Mouse (Mus musculus) embryonic facial prominence, embryonic 10.5 days (tissue): ENCODE results near the gene Ch25h. TPM values are rescaled to one million over a fixed set of nuclear protein-coding genes. Genes with fewer than 3 reads are reported as not detected.

Experiments used
- DNase-seq: peaks from one replicate; pipeline ENCODE4 v3.0.0-alpha.2; 2017; ENCODE audit warnings: low spot score
- H3K27ac ChIP-seq: fragments of 300-500 bp; sonication (generic); replicated peaks from 2 replicates; pipeline ENCODE4 v1.5.1; 2016; ENCODE audit warnings: mild to moderate bottlenecking
- H3K27me3 ChIP-seq: fragments of 300-500 bp; sonication (generic); replicated peaks from 2 replicates; pipeline ENCODE4 v1.6.1; 2016; ENCODE audit warnings: low read depth, mild to moderate bottlenecking; ENCODE audit not compliant: poor library complexity, severe bottlenecking
- H3K36me3 ChIP-seq: fragments of 300-500 bp; sonication (generic); replicated peaks from 2 replicates; pipeline ENCODE4 v1.6.1; 2016; ENCODE audit warnings: mild to moderate bottlenecking, moderate library complexity
- H3K4me1 ChIP-seq: fragments of 300-500 bp; sonication (generic); 2 replicates; pipeline ENCODE4 v1.6.1; 2016
- H3K4me3 ChIP-seq: fragments of 300-500 bp; sonication (generic); 2 replicates; pipeline ENCODE4 v1.5.1; 2016; ENCODE audit warnings: mild to moderate bottlenecking, moderate library complexity
- H3K9me3 ChIP-seq: fragments of 300-500 bp; sonication (generic); 2 replicates; pipeline ENCODE4 v1.6.1; 2016; ENCODE audit warnings: mild to moderate bottlenecking
- WGBS: fragments of 180-500 bp; shearing (Covaris S2); methylation state at CpG from one replicate; pipeline ENCODE4 v1.1.7; 2016; 5-methylcytosine and 5-hydroxymethylcytosine counted together
- polyA plus RNA-seq: library from polyadenylated mRNA; unstranded; fragments of >200 nt; fragmentation: Nextera tagmentation; extraction: Ambion mirVana; gene quantifications from 2 replicates; pipeline ENCODE4 v1.2.1, GENCODE M21; 2016

Gene Ch25h
- polyA plus RNA-seq, result 0.25 and 0.72 TPM in 2 replicates

DNA sequence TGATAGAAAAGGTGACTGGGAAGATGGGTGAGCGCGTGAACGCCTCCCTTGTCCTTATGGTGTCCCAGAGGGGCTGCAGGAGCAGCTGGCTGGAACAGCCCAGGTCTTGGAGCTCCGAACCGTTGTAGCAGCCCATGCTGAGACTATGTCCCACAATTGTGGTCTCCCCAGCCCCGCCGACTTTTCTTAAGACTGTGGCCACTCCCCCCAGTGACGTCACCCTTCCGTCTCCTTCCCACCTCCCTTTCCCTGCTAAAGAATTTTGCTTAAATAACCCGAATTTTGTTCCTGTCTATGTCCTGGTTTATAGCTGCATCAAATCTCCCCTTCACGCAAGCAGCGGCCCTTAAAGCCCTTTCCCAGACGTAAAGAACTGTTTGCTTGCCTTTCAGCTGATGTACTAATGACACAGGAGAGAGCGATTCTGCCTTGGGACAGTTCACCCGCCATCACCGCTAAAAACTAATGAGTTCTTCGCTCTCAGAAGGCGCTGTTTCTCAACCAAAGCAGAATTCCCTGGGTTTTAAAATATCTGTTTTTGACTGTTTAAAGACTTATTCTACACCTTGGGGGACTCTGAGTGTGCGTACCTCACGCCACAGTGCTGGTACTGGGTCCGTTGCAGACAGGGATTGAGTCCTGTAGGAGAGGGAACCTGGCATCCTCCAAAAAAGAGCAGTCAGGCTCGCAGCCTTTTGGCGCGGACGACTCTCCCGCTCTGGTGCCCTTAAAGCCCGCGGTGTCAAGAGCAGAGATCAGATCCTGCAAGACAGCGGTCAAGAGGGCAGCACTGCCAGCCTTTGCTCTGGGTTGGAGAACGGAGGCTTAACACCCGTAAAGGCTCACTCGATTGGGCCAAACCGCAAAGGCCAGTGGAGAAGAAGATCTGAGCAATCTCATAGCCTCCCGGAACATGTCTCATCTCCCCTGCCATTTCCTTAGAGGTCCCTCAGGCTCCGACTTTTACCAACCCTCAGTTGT, at the start of gene Ch25h:
Gene Ch25h (minus strand): TSS at position 174 of the 981 bp plus-strand sequence.
- DNase-seq, result peak; percentile 68
- Histone ChIP-seq H3K27ac (0 out of 2 replicates have a peak within 1 kb of the TSS, but pooled peaks have one; percentile 52), H3K4me3 (peak within 1 kb of the TSS; percentile 67), H3K9me3 (no peaks in the 10 kb centered on the region), H3K36me3 (no peaks in the 10 kb centered on the region), H3K27me3 (peaks cover 74% of the 10 kb centered on the region), H3K4me1 (peaks cover 21% of the 10 kb centered on the region)
- under 1% methylated on average over 35 of the region's 35 CpGs for WGBS

DNA sequence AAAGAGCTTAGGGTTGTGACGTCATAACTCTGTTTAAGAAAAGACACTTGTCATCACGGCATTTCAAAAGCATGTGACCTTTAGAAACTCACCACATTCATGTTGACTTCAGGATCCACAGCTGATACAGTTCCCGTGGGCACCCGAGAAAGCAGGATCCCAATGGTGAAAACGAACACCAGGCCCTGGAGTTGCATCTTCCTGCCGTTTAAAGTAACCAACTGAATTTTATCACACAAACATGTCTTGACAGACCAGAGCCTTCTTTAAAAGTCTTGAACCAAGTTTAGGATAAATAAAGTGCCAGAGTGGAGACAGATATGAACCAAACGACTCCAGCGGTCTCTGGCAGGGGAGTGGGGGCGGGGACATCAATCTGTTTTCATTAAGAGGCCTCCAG, 49.7 kb upstream of the Ch25h start:
- Histone ChIP-seq H3K27ac (no peak overlapping the region), H3K4me1 (peaks cover 19% of the 10 kb centered on the region), H3K9me3 (no peaks in the 10 kb centered on the region), H3K27me3 (no peaks in the 10 kb centered on the region), H3K4me3 (0 out of 2 replicates have a peak overlapping the region, but pooled peaks have one; percentile 16), H3K36me3 (peaks cover 9% of the 10 kb centered on the region)
- DNase-seq, result peak; percentile 19
- 64% methylated on average over 9 of the region's 9 CpGs for WGBS

DNA sequence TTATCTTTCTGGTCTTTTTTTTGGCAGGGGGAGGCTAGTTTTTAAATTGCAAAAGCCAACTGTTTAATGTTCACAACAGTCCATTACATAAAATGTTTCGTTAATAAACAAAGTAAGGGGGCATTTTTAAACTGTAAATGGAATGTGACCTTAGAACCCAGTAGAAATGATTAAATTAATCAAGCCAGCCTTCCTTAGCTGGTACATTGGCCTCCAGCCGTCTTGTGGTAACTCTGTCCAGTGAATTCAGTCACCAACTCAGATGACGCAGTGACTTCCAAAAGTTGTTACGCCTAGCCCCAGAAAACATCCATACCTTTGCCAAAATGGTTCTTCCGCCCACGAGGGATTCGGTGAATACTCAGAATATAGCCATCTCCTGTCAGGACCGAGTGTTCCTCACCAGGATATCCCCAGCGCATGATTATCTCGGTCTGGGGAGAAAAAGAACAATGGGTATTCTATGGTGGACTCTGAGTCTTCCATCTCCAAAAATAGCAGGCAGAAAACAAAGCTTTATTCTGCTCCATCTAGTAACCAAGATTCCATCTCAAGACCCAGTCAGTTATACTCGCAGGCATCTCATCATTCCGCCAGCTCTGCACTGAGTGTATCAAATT, 48.3 kb upstream of the Ch25h start:
- Histone ChIP-seq H3K27me3 (no peaks in the 10 kb centered on the region), H3K36me3 (peaks cover 21% of the 10 kb centered on the region), H3K4me1 (peaks cover 19% of the 10 kb centered on the region), H3K9me3 (no peaks in the 10 kb centered on the region), H3K27ac (no peak overlapping the region), H3K4me3 (no peak overlapping the region)
- 73% methylated on average over 12 of the region's 12 CpGs for WGBS
- no peak for DNase-seq

DNA sequence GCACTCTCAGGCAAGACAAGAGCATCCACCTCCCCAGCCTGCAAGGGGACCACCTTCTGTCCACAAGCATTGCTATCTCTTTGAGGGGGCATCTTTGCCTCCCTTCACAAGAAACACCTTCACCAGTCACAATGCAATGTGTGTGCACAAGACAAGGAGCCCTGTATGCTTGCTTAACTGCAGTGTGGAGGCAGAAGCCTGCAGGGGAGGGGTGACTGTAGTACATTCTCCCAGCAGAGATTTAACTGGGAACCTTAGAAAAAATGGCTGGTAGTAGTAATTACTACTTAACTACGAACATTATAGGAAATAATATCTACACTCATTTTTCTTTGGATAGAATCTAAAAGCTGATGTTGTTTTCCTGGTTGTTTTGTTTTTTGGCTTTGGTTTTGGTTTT, 47.0 kb upstream of the Ch25h start:
- Histone ChIP-seq H3K9me3 (no peaks in the 10 kb centered on the region), H3K27me3 (no peaks in the 10 kb centered on the region), H3K4me3 (no peak overlapping the region), H3K36me3 (peaks cover 22% of the 10 kb centered on the region), H3K27ac (no peak overlapping the region), H3K4me1 (peaks cover 19% of the 10 kb centered on the region)
- WGBS, result 93% methylated on average over 1 of the region's 1 CpGs
- no peak for DNase-seq

DNA sequence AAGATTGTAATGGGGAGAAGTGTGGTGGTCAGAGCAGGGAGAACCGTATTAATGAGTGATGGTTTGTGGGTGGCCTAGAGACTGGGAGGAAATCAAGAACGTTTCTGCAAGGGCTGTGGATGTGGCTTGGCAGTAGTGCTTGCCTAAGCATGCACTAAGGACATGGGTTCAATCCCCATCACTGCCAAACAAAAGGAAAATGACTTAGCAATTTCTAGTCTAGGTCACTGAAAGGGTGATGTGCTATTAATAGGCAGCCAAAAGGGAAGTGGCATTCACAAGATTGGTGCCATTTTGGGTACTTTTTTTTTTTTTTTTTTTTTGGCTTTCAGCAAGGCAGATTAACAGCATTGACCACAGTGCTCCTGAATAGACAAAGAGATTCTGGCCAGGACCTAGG, 46.4 kb upstream of the Ch25h start:
- H3K27me3 ChIP-seq, result no peaks in the 10 kb centered on the region
- 77% methylated on average over 2 of the region's 2 CpGs for WGBS

DNA sequence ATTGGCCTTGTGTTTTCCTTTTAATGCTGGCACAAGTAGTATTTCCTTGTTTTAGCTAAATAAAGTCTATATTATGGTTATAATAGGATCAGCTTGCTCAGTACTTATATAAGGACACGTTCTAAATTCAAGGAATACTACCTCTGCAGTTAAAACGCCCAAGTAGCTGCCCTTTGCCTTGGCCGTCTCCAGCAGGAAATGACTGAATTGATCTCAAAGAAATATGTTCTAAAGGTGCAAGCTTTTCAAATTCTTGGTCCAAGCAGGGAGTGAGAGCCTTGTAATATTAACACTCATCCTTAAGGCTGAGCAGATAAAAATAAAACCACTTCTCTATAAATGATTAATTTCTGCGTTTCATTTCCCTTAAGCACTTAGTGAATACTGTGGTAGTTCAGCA, 45.1 kb upstream of the Ch25h start:
- Histone ChIP-seq H3K4me1 (peaks cover 7% of the 10 kb centered on the region), H3K27me3 (no peaks in the 10 kb centered on the region), H3K9me3 (no peaks in the 10 kb centered on the region), H3K4me3 (no peak overlapping the region), H3K36me3 (peaks cover 22% of the 10 kb centered on the region), H3K27ac (no peak overlapping the region)
- no peak for DNase-seq
- WGBS, result 85% methylated on average over 4 of the region's 4 CpGs

More for the DNA sequence above, 46.4 kb upstream of the Ch25h start:
- H3K9me3 ChIP-seq, result no peaks in the 10 kb centered on the region
- no peak for DNase-seq
- H3K36me3 ChIP-seq, result peaks cover 22% of the 10 kb centered on the region
- H3K4me3 ChIP-seq, result no peak overlapping the region
- H3K27ac ChIP-seq, result no peak overlapping the region
- H3K4me1 ChIP-seq, result peaks cover 15% of the 10 kb centered on the region

DNA sequence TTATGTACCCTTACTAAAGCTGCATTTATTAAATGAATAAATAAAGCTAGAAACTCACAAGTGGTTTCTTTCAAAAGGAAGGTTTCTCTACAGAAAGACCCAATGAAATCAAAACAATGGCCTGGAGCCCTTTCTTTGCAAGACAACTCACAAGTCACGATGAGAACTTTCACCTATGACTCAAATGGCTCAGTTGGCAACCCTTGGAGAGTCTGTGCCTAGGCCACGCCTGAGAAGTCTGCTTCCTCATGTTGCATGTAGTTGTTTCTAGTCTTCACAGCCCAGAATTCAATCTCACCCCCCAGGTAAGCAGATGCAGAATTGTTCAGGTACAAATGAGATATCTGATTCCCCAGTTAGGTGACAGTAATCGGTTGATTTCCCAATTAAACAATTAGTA, 44.7 kb upstream of the Ch25h start:
- no peaks in the 10 kb centered on the region for H3K27me3 ChIP-seq
- H3K4me3 ChIP-seq, result no peak overlapping the region
- WGBS, result 92% methylated on average over 3 of the region's 3 CpGs
- peaks cover 22% of the 10 kb centered on the region for H3K36me3 ChIP-seq
- H3K27ac ChIP-seq, result no peak overlapping the region
- no peaks in the 10 kb centered on the region for H3K9me3 ChIP-seq
- H3K4me1 ChIP-seq, result peaks cover 3% of the 10 kb centered on the region
- no peak for DNase-seq

DNA sequence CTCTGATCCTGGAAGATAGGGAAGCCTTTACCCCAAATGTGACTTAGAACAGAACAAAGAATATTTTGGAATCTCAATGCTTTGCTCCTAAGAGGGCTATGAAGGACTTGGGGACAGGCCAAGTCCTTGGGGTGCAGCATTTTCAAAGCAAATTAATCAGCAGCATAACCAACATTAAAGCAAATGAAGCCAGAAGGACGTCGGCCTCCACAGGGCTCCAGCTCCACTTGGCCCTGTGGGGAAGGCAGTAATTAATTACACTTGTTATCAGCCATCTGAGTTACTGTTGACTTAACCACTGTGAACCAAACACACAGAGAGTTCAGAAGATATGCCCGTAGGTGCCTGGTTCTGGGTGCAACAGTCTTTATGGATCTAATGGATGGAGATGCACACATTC, 43.8 kb upstream of the Ch25h start:
- no peak for DNase-seq
- WGBS, result 85% methylated on average over 3 of the region's 3 CpGs
- H3K27ac ChIP-seq, result no peak overlapping the region
- no peak overlapping the region for H3K4me3 ChIP-seq
- peaks cover 22% of the 10 kb centered on the region for H3K36me3 ChIP-seq
- H3K27me3 ChIP-seq, result no peaks in the 10 kb centered on the region
- H3K9me3 ChIP-seq, result no peaks in the 10 kb centered on the region
- H3K4me1 ChIP-seq, result no peaks in the 10 kb centered on the region

DNA sequence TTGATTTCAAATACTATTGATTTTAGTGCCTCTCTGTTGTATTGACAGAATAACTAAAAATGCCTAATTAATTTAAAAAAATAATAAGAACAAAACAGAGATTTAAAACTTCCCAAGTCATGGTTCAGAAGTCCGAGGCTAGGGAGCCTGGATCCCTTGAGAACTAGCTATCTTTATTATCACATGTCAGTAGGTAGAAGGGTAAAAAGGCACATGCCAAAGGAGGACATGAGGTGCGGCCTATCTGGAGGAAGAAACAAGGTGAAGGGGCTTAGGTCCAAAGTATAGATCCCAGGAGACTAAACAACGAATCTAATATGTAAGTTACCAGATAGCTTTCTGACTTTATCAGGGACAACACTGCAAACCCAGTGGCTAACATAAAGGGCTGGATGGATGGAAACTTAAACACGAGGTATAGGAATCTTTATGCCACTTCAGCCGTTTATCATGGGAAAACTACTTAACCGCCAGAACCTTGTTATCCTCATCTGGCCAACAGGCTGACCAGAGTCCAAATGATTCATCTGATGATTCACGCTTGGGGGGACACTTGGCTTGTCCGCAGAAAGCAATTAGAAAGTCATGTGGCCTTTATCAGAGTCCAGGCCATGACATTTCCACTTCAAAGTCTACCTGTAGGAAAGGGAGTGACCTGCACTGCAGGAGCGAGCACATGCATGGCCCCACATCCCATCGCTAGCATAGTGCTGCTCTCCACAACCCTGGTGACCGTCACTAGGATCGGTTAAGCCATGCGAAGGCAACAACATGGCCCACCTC, 43.0 kb upstream of the Ch25h start:
- 93% methylated on average over 13 of the region's 13 CpGs for WGBS
- Histone ChIP-seq H3K36me3 (peaks cover 22% of the 10 kb centered on the region), H3K4me3 (no peak overlapping the region), H3K27ac (no peak overlapping the region), H3K9me3 (no peaks in the 10 kb centered on the region), H3K4me1 (no peaks in the 10 kb centered on the region), H3K27me3 (no peaks in the 10 kb centered on the region)
- no peak for DNase-seq

DNA sequence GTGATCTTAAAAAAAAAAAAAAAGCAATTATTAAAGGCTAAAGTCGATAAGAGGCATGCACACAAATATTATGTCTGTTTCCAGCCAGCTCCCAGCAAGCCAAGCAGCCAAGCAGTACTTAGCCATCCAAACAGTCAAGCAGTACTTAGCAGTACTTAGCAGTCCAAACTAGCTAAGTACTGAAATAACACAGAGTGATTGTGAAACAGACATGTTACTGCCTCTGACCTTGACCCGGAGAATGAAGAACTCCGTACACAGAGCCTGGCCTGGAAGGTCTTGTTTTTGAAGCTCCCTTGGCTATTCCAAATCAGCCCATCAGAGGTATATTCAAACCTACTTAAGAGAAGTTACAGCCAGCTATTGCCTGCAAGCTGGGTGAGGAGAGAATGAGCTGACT, 42.2 kb upstream of the Ch25h start:
- WGBS, result 86% methylated on average over 3 of the region's 3 CpGs
- no peak overlapping the region for H3K27ac ChIP-seq
- H3K27me3 ChIP-seq, result no peaks in the 10 kb centered on the region
- no peak overlapping the region for H3K4me3 ChIP-seq
- H3K9me3 ChIP-seq, result no peaks in the 10 kb centered on the region
- H3K4me1 ChIP-seq, result no peaks in the 10 kb centered on the region
- peaks cover 22% of the 10 kb centered on the region for H3K36me3 ChIP-seq
- DNase-seq, result no peak

DNA sequence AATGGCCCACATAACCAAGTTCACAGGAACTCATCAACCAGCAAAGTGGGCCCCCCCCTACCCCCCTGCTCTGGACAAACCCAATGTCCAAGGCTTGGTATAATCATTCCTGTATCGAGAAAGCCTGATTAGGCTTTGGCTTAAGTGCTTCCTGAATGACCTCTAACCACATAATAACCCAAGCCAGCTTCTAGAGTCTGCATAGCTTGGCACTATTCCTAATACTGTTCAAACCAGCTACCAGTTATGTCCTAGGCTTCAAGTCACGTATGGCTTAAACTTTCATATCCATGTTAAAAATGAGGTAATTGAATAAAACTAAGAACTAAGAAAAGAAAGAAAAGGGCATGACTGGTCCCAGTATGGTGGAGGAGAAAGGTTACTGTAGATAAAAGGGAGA, 41.4 kb upstream of the Ch25h start:
- no peaks in the 10 kb centered on the region for H3K9me3 ChIP-seq
- H3K4me3 ChIP-seq, result no peak overlapping the region
- DNase-seq, result no peak
- H3K27ac ChIP-seq, result no peak overlapping the region
- H3K27me3 ChIP-seq, result no peaks in the 10 kb centered on the region
- WGBS, result 82% methylated on average over 2 of the region's 2 CpGs
- H3K4me1 ChIP-seq, result peaks cover 6% of the 10 kb centered on the region
- peaks cover 17% of the 10 kb centered on the region for H3K36me3 ChIP-seq

DNA sequence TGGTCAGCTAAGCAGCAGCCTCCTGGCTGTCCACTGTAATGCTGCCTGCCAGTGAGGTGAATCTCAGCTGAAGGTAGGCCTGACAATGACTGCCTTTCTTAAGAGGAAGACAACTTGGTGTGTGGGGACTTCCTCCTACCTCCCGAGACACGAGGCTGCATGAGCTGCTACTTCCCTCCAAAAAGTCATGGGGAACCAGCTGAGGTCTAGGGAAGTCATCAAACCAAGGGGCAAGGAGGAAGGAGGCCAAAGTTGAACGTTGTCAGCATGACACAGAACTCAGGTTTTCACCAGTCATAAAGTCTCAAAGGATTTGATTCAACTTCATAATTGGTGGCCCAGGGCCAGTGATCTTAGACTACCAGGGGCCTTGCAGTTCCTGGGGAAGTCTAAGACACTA, 40.7 kb upstream of the Ch25h start:
- no peak overlapping the region for H3K4me3 ChIP-seq
- H3K27me3 ChIP-seq, result no peaks in the 10 kb centered on the region
- peaks cover 7% of the 10 kb centered on the region for H3K4me1 ChIP-seq
- peaks cover 15% of the 10 kb centered on the region for H3K36me3 ChIP-seq
- WGBS, result 70% methylated on average over 3 of the region's 3 CpGs
- no peak for DNase-seq
- H3K9me3 ChIP-seq, result no peaks in the 10 kb centered on the region
- no peak overlapping the region for H3K27ac ChIP-seq
